Mouse (Mus musculus): ENCODE measurements around the gene Lrrc42.
A peak's percentile ranks its signal among the peaks of the same experiment; 100 is the strongest.

Lrrc42 gene

DNA sequence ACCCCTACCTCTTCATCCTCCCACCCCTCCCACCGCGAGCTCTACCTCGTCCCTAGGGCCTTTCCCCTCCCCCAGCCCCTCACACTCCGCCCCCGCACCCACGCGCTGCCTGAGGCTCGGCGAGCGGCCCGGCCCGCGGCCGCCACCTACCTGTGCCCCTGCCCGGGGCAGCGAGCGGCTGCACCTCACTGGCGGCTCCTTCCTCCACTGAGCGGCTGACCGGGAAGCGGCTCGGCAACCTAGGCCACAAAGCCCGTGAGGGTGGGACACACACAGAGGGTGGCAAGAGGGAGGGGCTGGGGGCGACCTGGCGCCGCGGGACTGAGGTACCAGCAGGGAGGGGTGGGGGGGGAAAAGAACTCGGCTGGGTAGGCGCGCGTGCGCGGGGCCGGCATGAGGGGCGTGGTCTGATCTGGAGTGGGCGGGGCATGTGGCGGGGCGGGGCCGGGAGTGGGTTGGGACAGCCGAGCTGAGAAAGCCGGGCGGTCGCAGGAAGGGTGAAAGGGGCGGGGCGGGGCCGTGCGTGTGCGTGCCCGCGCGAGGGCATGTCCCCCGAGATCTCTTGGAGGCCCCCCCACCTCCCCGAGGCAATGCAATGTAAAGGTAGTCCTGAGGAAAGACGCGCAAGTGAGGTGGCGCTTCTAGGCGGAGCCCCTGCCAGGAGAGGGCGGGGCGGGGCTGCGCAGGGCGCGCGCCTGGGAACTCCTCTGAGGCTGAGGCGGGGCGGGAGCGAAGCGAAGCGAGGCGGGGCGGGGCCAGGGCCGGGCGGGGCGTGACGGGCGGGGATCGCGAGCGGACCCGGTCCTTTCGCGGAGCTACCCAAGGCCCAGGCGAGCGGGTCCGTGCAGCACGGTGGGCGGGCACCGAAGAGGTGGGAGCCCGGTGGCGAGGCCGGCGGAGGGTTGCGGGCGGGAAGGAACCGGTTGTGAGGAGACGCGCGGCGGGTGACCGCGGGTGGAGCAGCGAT, at the start of gene Lrrc42, which contains the start of gene Hspb11:
Lrrc42 (minus strand) TSS at position 408 of the 967 bp plus-strand sequence.
Hspb11 (plus strand) TSS at position 469 of the 967 bp plus-strand sequence.
- peak; percentile 93 to 99 for DNase-seq (ENCODE audit: low spot score in 2 of 2)

DNA sequence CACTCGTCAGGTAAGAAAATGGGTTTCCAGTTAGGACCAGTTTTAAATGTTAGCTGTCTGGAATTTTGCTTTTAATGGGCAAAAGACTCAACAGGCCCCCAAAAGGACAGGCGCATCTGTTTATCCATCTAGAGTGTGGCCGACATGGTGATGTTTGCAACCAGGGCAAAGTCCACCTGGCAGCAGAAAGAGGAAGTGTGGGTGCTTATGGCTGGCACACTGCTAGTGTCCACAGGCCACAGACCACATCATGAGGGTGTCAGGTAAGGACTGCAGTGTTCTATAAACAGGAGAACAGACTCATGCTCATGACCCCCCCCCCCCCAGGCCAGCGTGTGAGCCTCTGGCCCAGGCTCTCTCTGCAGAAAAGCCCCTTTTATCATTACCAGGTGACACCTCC, 49.5 kb upstream of the Lrrc42 start:
- DNase-seq (ENCODE audit: low spot score in 2 of 2) = no peak

DNA sequence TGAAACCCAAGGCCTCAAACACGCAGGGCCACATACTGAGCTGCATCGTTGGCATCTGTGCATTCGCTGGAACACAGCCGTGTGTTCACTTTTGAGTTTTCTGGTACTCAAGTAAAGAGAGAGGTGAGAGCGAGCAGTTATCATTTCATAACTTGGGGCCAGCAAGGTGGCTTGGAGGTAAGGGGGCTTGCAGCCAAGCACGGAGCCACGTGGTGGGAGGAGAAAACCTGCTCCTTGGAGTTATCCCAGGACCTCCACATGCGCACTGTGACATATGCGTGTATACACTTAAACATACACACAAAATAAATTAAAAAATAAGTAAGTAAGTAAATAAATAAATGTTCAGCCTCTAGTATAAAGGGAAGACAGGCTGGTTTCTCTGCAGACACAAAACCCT, 48.9 kb upstream of the Lrrc42 start:
- no peak for DNase-seq (ENCODE audit: low spot score in 2 of 2)

DNA sequence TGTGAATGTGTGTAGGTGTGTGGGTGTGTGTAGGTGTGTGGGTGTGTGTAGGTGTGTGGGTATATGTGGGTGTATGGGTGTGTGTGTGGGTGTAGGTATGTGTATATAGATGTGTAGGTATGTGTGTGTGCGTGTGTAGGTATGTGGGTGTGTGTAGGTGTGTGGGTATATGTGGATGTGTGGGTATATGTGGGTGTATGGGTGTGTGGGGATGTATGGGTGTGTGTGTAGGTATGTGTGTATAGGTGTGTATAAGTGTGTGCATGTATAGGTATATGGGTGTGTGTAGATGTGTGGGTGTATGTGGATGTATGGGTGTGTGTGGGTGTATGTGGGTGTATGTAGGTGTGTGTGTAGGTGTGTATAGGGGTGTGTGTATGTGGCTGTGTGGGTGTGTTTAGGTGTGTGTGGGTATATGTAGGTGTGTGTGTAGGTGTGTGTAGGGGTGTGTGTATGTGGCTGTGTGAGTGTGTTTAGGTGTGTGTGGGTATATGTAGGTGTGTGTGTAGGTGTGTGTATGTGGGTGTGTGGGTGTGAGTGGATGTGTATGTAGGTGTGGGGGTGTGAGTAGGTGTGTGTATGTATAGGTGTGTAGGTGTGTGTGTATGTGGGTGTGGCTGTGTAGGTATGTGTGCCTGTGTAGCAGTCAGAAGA, 47.7 kb upstream of the Lrrc42 start:
- DNase-seq (ENCODE audit: low spot score in 2 of 2) = no peak

- no peak for DNase-seq (ENCODE audit: low spot score in 2 of 2)
These were observed 47.0 kb upstream of the Lrrc42 start for GRCm38 (mm10) chr4:107300371-107300770.

DNA sequence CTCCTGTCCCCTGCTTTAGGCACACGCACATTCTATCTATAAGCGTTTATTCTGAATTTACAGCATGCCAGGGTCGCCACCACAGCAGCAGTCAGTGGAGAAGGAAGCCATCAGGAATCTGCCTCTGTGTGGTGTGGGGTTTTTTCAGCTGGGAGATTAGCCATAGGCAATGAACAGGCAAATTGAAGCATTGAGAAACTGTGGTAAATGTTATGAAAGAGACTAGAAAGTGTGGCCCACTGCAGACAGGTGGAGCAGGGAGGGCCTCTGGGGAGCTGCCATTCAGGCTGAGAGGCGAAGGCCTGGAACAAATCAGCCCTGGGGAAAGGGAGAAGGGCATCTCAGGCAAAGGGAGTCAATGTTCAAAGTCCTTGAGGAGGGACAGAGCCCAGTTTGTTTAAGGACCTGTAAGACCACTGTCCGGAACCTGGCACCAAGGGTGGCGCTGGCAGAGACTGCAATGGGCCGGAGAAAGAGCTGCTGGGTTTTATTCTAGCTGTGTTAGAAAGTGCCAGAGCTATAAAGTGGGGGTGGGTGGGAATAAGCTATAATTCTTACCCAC, 46.5 kb upstream of the Lrrc42 start:
- DNase-seq (ENCODE audit: low spot score in 2 of 2) = no peak

DNA sequence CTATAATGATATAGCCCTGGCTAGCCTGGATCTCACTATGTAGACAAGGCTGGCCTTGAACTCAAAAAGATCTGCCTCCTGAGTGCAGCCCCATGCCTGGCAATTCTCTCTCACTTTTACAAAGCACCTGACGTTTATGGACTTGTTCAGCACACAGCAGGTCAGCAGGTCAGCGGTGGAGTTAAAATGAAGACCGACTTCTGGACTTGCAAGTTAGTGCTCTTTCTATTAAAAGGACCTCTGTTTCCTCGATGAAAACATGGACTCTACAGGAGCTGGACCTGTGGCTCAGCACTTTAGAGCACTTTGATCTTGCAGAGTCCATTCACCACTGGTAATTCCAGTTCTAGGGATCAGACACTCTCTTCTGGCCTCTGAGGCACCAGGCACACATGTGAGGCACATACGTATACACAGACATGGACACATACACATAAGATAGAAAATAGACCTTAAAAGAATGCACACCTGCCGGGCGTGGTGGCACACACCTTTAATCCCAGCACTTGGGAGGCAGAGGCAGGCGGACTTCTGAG, 44.8 kb upstream of the Lrrc42 start:
- no peak for DNase-seq (ENCODE audit: low spot score in 2 of 2)

DNA sequence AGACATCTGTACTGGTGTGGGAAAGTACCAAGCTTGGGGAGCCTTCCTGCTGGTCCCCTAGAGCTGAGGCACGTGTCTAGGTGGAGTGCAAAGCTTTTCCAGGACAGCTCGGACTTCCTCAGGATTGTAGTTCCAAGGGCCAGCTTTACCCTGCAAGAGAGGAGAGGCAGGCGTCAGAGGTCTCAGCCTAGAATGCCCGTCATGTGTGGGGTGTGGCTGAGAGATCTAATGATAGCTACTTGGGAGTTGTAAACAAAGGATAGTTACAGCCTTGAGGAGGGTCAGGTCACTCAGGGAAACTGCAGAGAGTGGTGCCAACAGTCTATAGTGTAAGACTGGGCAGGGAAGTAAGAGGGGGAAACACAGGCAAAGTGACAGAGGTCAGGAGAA, 38.9 kb upstream of the Lrrc42 start:
- DNase-seq (ENCODE audit: low spot score in 2 of 2) = no peak

DNA sequence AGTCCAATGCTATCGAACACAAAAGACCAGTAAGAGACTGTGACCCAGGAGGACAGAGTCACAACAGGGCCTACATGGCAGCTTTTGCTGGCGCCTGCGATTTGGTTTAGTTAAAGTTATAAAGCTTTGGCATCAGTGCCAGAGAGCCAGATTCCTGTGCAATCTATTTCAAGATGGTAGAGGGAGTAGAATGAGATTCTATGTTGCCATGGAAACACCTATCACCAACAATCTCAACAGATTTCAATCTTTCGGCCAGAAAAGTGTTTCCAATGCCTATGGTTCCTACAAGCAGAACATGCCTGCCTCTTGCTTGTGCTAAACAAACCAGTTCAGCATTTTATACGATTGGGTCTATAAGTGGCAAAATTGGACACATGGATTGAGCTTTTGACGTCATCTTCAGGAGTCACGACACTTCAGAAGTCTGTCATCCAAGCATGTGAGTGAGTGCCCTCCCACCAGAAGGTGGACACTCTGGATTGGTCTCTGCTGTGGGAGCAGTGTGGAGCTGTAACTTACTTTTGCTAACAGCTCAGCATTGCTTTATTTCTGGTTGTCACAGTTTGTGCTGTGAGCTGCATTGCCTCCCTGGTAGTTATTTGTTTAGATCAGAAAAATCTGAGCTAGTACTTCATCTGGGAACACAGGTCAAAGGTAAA, 38.4 kb upstream of the Lrrc42 start:
- DNase-seq (ENCODE audit: low spot score in 2 of 2) = no peak

DNA sequence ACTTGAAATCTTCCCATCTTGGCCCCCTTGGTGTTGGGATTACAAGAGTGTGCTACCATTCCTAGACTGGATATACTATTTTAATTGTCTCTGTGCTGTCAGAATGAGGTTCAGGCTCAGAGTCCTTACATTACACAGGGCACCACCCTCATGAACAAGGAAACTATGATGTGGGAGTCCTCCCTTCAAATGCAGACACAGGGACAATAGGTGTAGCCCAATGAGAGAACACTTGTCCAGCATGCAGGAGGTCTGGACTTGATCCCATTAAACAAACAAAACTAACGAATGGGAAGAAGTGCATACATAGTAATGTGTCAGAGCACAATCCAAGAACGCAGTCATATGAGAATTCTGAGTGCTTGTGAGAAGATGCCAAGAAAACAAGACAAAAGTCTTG, 34.2 kb upstream of the Lrrc42 start:
- no peak for DNase-seq (ENCODE audit: low spot score in 2 of 2)

GRCm38 (mm10) chr4:107286386-107286785, 33.1 kb upstream of the Lrrc42 start:
- DNase-seq (ENCODE audit: low spot score in 2 of 2) = no peak

GRCm38 (mm10) chr4:107285446-107286200, 32.3 kb upstream of the Lrrc42 start:
- DNase-seq (ENCODE audit: low spot score in 2 of 2) = no peak

DNA sequence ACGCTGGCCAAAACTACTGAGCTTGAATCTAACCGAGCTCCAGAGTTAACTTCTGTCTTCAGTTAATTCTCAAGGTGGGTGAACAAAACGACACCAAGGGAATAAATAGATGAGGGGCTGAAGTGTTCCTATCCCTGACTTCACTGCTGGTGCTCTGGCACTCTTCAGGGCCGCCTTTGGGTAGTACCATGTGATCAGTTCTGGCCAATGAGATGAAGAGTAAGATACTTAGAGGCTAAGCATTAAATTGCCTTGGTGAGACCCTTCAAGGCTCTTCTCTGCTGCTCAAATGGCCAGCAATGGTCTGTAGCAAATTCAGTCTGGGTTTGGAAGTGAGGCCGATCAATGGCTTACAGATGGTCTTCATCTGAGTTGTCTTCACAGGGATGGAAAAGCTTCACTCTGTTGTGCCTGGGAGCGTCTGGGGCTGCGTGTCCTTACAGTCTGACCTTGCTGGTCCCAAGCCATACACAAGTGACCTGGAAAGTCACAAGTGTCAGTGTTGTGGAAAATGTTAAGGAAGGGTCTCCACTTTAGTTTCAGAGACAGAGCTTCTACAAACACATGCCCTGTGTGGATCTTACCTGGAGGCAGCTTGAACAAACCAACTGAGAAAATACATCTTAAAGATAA, 27.6 kb upstream of the Lrrc42 start:
- no peak for DNase-seq (ENCODE audit: low spot score in 2 of 2)

DNA sequence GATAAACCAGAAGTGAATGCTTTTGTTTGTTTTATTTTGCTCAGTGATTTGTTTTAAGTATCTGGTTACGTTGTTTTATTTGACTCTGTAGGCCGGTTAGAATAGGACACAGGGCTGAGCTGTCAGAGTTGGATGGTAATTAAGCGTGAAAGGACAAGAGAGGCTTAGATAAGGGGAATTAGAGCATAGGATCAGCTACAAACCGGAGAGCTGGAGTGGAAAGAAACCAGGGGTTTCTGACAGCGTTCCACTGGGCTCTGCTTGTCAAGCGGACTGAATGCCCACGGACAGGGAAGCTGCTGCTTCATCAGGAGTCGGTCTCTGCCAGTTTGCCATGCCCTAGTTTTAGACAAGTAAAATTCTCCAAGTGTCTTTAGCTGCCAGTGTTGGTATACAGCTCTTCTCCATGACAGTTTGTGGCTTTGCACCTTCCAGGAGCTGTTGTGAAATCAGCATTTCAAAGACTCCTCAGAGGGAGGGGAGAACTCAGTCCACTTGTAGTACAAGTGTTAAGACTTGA, 24.9 kb upstream of the Lrrc42 start:
- DNase-seq (ENCODE audit: low spot score in 2 of 2) = no peak

DNA sequence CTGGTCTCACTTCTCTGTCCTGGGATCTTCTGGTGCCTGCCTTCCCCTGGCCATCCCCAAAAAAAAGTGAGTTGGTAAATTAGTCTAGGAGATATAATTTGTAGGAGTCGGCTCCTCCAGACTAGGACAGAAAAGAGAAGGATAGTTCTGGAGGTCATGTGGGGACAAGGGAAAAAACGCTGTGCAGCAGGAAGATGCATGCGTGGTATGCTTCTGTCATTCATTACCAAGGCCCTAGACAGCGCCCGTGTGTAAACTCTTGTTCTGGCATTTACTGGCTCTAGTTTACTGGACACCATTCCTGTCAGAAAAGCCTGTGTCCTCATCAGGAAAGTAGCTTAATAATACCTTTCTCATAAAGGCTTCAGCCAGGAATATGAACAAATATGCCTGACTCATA, 21.2 kb upstream of the Lrrc42 start:
- no peak for DNase-seq (ENCODE audit: low spot score in 2 of 2)

DNA sequence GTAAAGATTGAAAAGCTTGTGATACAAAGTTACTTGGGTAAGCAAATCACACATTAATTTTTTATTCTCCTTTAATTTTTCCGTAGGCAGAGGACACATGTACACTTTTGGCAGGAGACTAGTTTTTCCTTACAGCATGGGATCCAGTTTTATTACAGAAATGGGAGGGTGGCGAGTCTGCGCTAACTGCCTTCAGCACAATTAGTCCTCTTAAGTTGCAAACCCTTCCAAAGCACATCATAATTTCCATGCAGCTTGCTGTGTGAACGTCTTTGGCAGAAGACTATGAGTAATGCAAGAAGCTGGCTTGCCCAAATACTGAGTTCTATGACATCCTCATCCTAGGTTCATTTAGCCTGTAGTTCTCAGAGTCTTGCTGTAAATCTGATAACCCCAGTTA, 20.4 kb upstream of the Lrrc42 start:
- no peak for DNase-seq (ENCODE audit: low spot score in 2 of 2)

DNA sequence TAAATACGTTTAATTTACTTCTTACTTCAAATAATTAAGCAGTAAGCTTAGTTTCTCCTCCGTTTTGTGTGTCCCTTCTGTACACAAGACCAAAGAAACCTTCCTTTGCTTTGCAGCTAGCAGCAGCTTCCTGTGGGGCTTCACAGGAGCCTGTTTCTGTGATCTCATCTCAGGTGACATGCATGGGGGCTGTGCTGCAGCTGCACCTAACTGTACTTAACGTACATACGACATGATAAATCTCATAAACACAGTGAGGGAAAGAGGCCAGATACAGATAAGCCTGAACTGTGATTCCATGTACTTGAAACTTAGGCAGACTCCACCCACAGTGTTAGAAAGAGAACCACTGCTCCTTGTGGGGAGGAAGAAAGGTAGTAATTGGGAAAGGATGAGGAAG, 6.7 kb upstream of the Lrrc42 start:
- no peak for DNase-seq (ENCODE audit: low spot score in 2 of 2)

DNA sequence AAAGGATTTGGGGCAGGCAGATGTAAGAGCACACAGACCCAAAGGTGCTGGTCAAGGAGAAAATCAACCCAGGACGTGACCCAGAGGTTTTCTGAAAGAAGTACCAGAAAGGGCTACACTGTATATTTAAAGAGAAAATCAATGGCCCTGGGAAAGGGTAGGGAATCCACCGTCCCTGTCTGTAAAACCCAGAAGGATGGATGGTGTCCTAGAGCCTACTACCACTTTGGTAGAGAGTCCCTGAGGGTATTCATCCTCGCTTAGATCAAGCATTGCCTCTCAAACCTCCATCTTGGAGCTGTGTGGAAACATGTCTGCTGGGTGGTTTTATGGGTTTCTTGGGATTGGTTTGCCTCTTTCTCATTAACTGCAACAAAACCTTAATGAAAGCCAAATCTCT, 1.1 kb upstream of the Lrrc42 start:
- DNase-seq (ENCODE audit: low spot score in 2 of 2) = no peak

DNA sequence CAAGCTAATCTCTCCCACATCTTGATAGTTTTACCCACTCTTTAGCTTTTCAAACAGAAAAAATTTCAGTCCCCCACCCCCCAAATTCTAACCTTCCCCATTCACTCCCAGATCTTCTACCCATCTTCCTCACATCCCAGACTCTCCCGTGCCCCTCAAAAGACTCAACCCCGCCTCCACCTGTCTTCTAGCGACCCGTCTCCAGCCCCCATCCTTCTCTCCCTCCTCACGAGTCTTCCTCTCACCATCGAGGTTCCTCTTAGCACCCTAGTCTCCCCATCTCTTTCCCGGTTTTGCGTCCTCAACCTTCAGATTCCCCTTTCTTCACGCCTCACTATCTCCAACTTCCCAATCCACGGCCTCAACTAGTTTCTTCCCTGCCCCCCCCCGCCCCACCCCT, 810 bp downstream of the Lrrc42 start:
- peak in 1 of 2 experiments; percentile 63 for DNase-seq (ENCODE audit: low spot score in 2 of 2)

DNA sequence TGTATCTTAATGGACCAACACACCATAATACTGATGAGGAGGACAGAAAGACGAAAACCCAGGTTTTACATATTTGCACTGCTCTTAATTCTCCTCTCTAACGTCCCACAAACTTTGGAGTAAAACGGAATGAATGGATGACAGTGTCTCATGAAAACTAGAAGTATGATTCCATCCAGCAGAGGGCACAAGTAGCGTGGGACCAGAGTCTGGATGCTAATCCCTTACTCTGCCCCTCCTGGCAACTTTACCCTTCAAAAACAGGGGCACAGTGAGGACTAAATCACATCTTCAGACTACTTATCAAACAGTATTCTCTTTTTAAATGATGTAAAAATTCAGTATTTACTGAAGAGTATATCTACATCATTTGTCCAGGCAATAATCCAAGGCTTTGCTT, 2.8 kb downstream of the Lrrc42 start:
- peak in 1 of 2 experiments; percentile 22 for DNase-seq (ENCODE audit: low spot score in 2 of 2)
